Mouse (Mus musculus): ENCODE results near the gene Trappc4. TPM values are rescaled to one million over a fixed set of nuclear protein-coding genes. Genes with fewer than 3 reads are reported as not detected.
"Not testable (repeated sequence)": the region's sequence is repeated elsewhere in the genome, so short reads cannot be mapped to it uniquely, and the experiment has no call there.

Trappc4 gene
- total RNA-seq, 2 experiments from 2014 or later, result 28.4 to 116 TPM

GRCm38 (mm10) chr9:44364480-44364879, 42.9 kb downstream of the Trappc4 start:
- no peak for ATAC-seq (replicated peaks; ENCODE audit: low FRiP score, low TSS enrichment, poor library complexity, severe bottlenecking)

GRCm38 (mm10) chr9:44361931-44362330, 45.5 kb downstream of the Trappc4 start:
- not testable (repeated sequence) for ATAC-seq (replicated peaks; ENCODE audit: low FRiP score, low TSS enrichment, poor library complexity, severe bottlenecking)

GRCm38 (mm10) chr9:44361190-44361917, 46.0 kb downstream of the Trappc4 start, which contains the start of gene Vps11:
TSS of gene Vps11 (minus strand) at chr9:44361670.
- peak; percentile 93 for ATAC-seq (replicated peaks; ENCODE audit: low FRiP score, low TSS enrichment, poor library complexity, severe bottlenecking)

- ATAC-seq (replicated peaks; ENCODE audit: low FRiP score, low TSS enrichment, poor library complexity, severe bottlenecking), result 0 out of 2 replicates have a peak, but pooled peaks have one; percentile 38
Measured at GRCm38 (mm10) chr9:44357207-44357606, 50.2 kb downstream of the Trappc4 start.

Other genes with a start within 250 kb of the Trappc4 start
- 36.5 and 38.8 TPM in 2 replicates for gene Cbl, start 173.6 kb downstream of the Trappc4 start, total RNA-seq (2014; fragmentation: Nextera tagmentation)
- gene Cbl, start 173.6 kb downstream of the Trappc4 start, total RNA-seq (2017), result 8.4 and 39.5 TPM in 2 replicates
- not detected in 2 replicates for gene Ccdc153, start 166.9 kb downstream of the Trappc4 start, total RNA-seq (2014; fragmentation: Nextera tagmentation)
- not detected in 2 replicates for gene Ccdc153, start 166.9 kb downstream of the Trappc4 start, total RNA-seq (2017)
- not detected in 2 replicates for gene Pdzd3, start 156.1 kb downstream of the Trappc4 start, total RNA-seq (2014; fragmentation: Nextera tagmentation)
- gene Pdzd3, start 156.1 kb downstream of the Trappc4 start, total RNA-seq (2017), result not detected in 2 replicates
- gene Nlrx1, start 139.0 kb downstream of the Trappc4 start, total RNA-seq (2014; fragmentation: Nextera tagmentation), result 1.3 and 1.8 TPM in 2 replicates
- gene Nlrx1, start 139.0 kb downstream of the Trappc4 start, total RNA-seq (2017), result 0.80 and 3.1 TPM in 2 replicates
- 82.3 and 111 TPM in 2 replicates for gene Abcg4, start 119.0 kb downstream of the Trappc4 start, total RNA-seq (2014; fragmentation: Nextera tagmentation)
- gene Abcg4, start 119.0 kb downstream of the Trappc4 start, total RNA-seq (2017), result 13.4 TPM in 2 replicates
- 25.3 and 43.7 TPM in 2 replicates for gene Hinfp, start 101.9 kb downstream of the Trappc4 start, total RNA-seq (2014; fragmentation: Nextera tagmentation)
- gene Hinfp, start 101.9 kb downstream of the Trappc4 start, total RNA-seq (2017), result 11.3 and 16.2 TPM in 2 replicates
- gene C2cd2l, start 87.3 kb downstream of the Trappc4 start, total RNA-seq (2014; fragmentation: Nextera tagmentation), result 11.4 and 15.1 TPM in 2 replicates
- 4.0 and 6.9 TPM in 2 replicates for gene C2cd2l, start 87.3 kb downstream of the Trappc4 start, total RNA-seq (2017)
- gene Dpagt1, start 81.6 kb downstream of the Trappc4 start, total RNA-seq (2014; fragmentation: Nextera tagmentation), result 31.0 and 35.5 TPM in 2 replicates
- 7.9 and 10.1 TPM in 2 replicates for gene Dpagt1, start 81.6 kb downstream of the Trappc4 start, total RNA-seq (2017)
- 89.4 and 90.9 TPM in 2 replicates for gene H2afx, start 72.9 kb downstream of the Trappc4 start, total RNA-seq (2014; fragmentation: Nextera tagmentation)
- 133 and 205 TPM in 2 replicates for gene H2afx, start 72.9 kb downstream of the Trappc4 start, total RNA-seq (2017)
- gene Hmbs, start 63.4 kb downstream of the Trappc4 start, total RNA-seq (2014; fragmentation: Nextera tagmentation), result 498 and 537 TPM in 2 replicates
- 135 and 240 TPM in 2 replicates for gene Hmbs, start 63.4 kb downstream of the Trappc4 start, total RNA-seq (2017)
- gene Vps11, start 45.9 kb downstream of the Trappc4 start, total RNA-seq (2014; fragmentation: Nextera tagmentation), result 16.4 and 24.5 TPM in 2 replicates
- 12.8 and 15.3 TPM in 2 replicates for gene Vps11, start 45.9 kb downstream of the Trappc4 start, total RNA-seq (2017)
- 45.1 and 45.6 TPM in 2 replicates for gene Hyou1, start 28.1 kb downstream of the Trappc4 start, total RNA-seq (2014; fragmentation: Nextera tagmentation)
- 56.5 and 77.5 TPM in 2 replicates for gene Hyou1, start 28.1 kb downstream of the Trappc4 start, total RNA-seq (2017)
- 20.5 and 32.2 TPM in 2 replicates for gene Slc37a4, start 10.7 kb downstream of the Trappc4 start, total RNA-seq (2014; fragmentation: Nextera tagmentation)
- 11.4 and 43.0 TPM in 2 replicates for gene Slc37a4, start 10.7 kb downstream of the Trappc4 start, total RNA-seq (2017)
- gene Rps25, start 461 bp downstream of the Trappc4 start, total RNA-seq (2014; fragmentation: Nextera tagmentation), result 4,337 and 4,372 TPM in 2 replicates
- 1,747 and 2,464 TPM in 2 replicates for gene Rps25, start 461 bp downstream of the Trappc4 start, total RNA-seq (2017)
- gene Ccdc84, start 11.0 kb upstream of the Trappc4 start, total RNA-seq (2014; fragmentation: Nextera tagmentation), result 51.4 and 56.1 TPM in 2 replicates
- 18.9 and 19.3 TPM in 2 replicates for gene Ccdc84, start 11.0 kb upstream of the Trappc4 start, total RNA-seq (2017)
- not detected in 2 replicates for gene Foxr1, start 33.5 kb upstream of the Trappc4 start, total RNA-seq (2014; fragmentation: Nextera tagmentation)
- gene Foxr1, start 33.5 kb upstream of the Trappc4 start, total RNA-seq (2017), result not detected in 2 replicates
- gene Upk2, start 47.4 kb upstream of the Trappc4 start, total RNA-seq (2014; fragmentation: Nextera tagmentation), result not detected in 2 replicates
- not detected in 2 replicates for gene Upk2, start 47.4 kb upstream of the Trappc4 start, total RNA-seq (2017)
- 4.8 and 5.5 TPM in 2 replicates for gene Bcl9l, start 75.2 kb upstream of the Trappc4 start, total RNA-seq (2014; fragmentation: Nextera tagmentation)
- gene Bcl9l, start 75.2 kb upstream of the Trappc4 start, total RNA-seq (2017), result 0.52 and 3.7 TPM in 2 replicates
- 0.54 and 6.2 TPM in 2 replicates for gene Cxcr5, start 154.3 kb upstream of the Trappc4 start, total RNA-seq (2014; fragmentation: Nextera tagmentation)
- gene Cxcr5, start 154.3 kb upstream of the Trappc4 start, total RNA-seq (2017), result 0.08 and 1.8 TPM in 2 replicates
- gene Ddx6, start 197.3 kb upstream of the Trappc4 start, total RNA-seq (2014; fragmentation: Nextera tagmentation), result 73.6 and 92.1 TPM in 2 replicates
- gene Ddx6, start 197.3 kb upstream of the Trappc4 start, total RNA-seq (2017), result 76.4 and 93.3 TPM in 2 replicates